Mouse (Mus musculus) kidney, embryonic 14.5 days (tissue): ENCODE measurements around the gene Scn10a. TPM values are rescaled to one million over a fixed set of nuclear protein-coding genes. Genes with fewer than 3 reads are reported as not detected.
A peak's percentile ranks its signal among the peaks of the same experiment; 100 is the strongest.

Source experiments
- ATAC-seq: fragments of 200-750 bp; cut with Nextera tagmentation; 2 replicates; pipeline ENCODE4 v1.8.0; 2017; ENCODE audit warnings: moderate number of reproducible peaks, mild to moderate bottlenecking, moderate TSS enrichment, moderate library complexity; ENCODE audit not compliant: low FRiP score, low TSS enrichment
- H3K27ac ChIP-seq: fragments of 300-500 bp; sonication (generic); 2 replicates; pipeline ENCODE4 v1.5.1; 2014; ENCODE audit warnings: low read depth, mild to moderate bottlenecking, low read length, moderate library complexity, mixed read lengths
- H3K27me3 ChIP-seq: fragments of 300-500 bp; sonication (generic); 2 replicates; pipeline ENCODE4 v1.6.1; 2014; ENCODE audit warnings: mild to moderate bottlenecking, low read length; ENCODE audit not compliant: control insufficient read depth, insufficient read depth
- H3K36me3 ChIP-seq: fragments of 300-500 bp; sonication (generic); 2 replicates; pipeline ENCODE4 v1.6.1; 2014; ENCODE audit warnings: low read length, mixed read lengths; ENCODE audit not compliant: control insufficient read depth, insufficient read depth
- H3K4me1 ChIP-seq: fragments of 300-500 bp; sonication (generic); 2 replicates; pipeline ENCODE4 v1.6.1; 2014; ENCODE audit warnings: low read length, mixed read lengths; ENCODE audit not compliant: control insufficient read depth, insufficient read depth
- H3K4me2 ChIP-seq: fragments of 300-500 bp; sonication (generic); replicated peaks from 2 replicates; pipeline ENCODE4 v1.6.1; 2014; ENCODE audit warnings: low read depth, mild to moderate bottlenecking, low read length
- H3K4me3 ChIP-seq: fragments of 300-500 bp; sonication (generic); 2 replicates; pipeline ENCODE4 v1.5.1; 2014; ENCODE audit warnings: mild to moderate bottlenecking, low read length
- H3K9ac ChIP-seq: fragments of 300-500 bp; sonication (generic); 2 replicates; pipeline ENCODE4 v1.6.1; 2014; ENCODE audit warnings: low read depth, mild to moderate bottlenecking, low read length, moderate library complexity
- H3K9me3 ChIP-seq: fragments of 300-500 bp; sonication (generic); 2 replicates; pipeline ENCODE4 v1.6.1; 2016; ENCODE audit warnings: low read length; ENCODE audit not compliant: control insufficient read depth
- WGBS: fragments of 180-500 bp; shearing (Covaris S2); extraction: QIAGEN DNeasy Blood & Tissue Kit; methylation state at CpG from one replicate; pipeline ENCODE4 v1.1.7; 2014; 5-methylcytosine and 5-hydroxymethylcytosine counted together
- polyA plus RNA-seq: library from polyadenylated mRNA; unstranded; fragments of >200 nt; fragmentation: Nextera tagmentation; extraction: Ambion mirVana; gene quantifications from 2 replicates; pipeline ENCODE4 v1.2.1, GENCODE M21; 2014

The Scn10a gene
- polyA plus RNA-seq, 1 experiment from 2014 or later = not detected

DNA sequence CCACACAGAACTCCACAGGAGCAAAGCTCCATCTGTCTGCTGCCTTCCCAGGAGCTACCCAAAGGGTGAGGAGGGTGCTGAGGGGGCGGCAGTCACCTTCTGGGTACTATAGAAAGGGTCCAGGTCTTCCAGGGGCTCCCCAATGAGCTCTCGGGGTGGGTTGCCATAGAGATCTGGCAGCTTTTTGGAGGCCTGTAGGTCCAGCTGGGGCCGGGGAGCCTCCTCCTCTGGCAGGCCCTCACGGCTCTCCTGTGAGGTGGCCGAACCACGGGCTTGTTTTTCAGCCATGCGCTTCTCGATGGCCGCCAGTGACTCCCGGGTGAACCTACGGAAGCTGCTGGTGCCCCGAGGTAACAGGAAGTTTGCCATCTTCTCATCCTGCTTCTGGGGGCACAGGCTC is 156.9 kb downstream of the Scn10a start:
- H3K4me2 ChIP-seq = no peak overlapping the region
- H3K36me3 ChIP-seq = no peaks in the 10 kb centered on the region
- peaks cover 15% of the 10 kb centered on the region for H3K4me1 ChIP-seq
- no peak overlapping the region for H3K27ac ChIP-seq
- ATAC-seq = no peak
- no peaks in the 10 kb centered on the region for H3K9me3 ChIP-seq
- H3K9ac ChIP-seq = no peak overlapping the region
- H3K27me3 ChIP-seq = peaks cover 4% of the 10 kb centered on the region; the same call in 1 of the 2 replicates
- no peak overlapping the region for H3K4me3 ChIP-seq
- 49% methylated on average over 12 of the region's 12 CpGs for WGBS

DNA sequence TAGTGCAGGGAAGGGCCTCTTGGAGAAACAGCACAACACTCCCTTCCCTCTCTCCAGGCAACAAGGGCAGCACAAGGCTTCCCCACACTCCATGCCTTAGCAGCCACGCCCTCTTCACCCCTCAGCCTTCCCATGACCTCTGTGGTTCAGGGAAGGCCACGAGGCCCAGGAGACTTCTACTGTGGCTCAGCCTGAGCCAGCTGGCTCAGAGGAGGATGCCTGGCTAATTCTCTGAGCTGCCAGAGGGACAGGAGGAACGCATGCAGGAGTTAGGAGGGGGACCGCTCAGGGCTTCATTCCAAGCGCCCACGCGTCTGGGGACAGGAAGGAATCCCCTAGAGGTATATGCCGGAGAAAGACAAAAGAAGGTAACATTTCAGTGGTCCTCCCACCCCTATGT is 157.4 kb downstream of the Scn10a start:
- Histone ChIP-seq H3K4me2 (no peak overlapping the region), H3K9ac (no peak overlapping the region), H3K27ac (0 out of 2 replicates have a peak overlapping the region, but pooled peaks have one; percentile 7), H3K36me3 (no peaks in the 10 kb centered on the region), H3K9me3 (no peaks in the 10 kb centered on the region), H3K27me3 (peaks cover 4% of the 10 kb centered on the region; the same call in 1 of the 2 replicates), H3K4me3 (no peak overlapping the region), H3K4me1 (peaks cover 15% of the 10 kb centered on the region)
- no peak for ATAC-seq
- 47% methylated on average over 8 of the region's 8 CpGs for WGBS

DNA sequence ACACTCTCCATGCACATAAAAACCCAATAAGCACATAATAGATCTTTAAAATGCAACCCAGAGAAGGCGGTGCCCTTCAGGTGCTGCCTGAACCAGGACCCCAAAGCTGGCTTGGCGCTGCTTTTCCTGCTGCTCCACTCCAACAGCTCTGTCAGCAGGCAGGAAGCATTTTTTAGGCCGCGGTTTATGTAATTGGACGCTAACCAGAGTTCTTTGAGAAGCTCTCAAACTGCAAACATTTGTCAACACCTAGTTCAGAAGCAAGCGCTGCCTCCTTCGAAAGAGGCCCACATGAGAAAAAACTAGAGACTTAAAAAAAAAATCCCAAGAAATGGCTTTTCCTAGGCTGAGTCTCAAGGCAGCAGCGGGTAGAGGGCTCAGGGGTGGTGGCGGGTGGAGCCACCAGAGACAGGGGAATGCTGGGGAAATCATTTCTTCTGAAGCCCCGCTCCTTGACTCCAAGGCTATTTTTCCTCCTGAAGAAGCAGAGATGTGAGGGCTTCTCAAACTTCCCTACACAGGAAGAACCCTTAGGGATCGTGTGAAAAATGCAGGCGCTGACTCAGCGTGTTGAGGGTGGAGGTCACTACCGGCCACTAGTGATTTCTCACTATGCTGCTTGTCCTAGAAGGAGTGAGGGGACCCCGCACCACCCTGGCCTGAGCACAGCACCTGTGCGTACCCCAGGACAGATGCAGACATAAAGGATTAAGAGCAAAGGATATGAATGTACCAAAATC is 159.4 kb downstream of the Scn10a start:
- WGBS = 71% methylated on average over 16 of the region's 16 CpGs
- Histone ChIP-seq H3K27me3 (no peaks in the 10 kb centered on the region), H3K4me2 (no peak overlapping the region), H3K36me3 (no peaks in the 10 kb centered on the region), H3K4me1 (peaks cover 9% of the 10 kb centered on the region), H3K9me3 (no peaks in the 10 kb centered on the region), H3K4me3 (no peak overlapping the region), H3K27ac (no peak overlapping the region), H3K9ac (no peak overlapping the region)
- ATAC-seq = no peak

Other genes with a start within 250 kb of the Scn10a start
- gene Scn5a, start 140.3 kb downstream of the Scn10a start, polyA plus RNA-seq = 0.03 and 0.27 TPM in 2 replicates
- gene Scn11a, start 106.1 kb upstream of the Scn10a start, polyA plus RNA-seq = 0.04 and 0.06 TPM in 2 replicates
- gene Wdr48, start 175.6 kb upstream of the Scn10a start, polyA plus RNA-seq = 41.8 and 58.4 TPM in 2 replicates
- gene Gorasp1, start 218.2 kb upstream of the Scn10a start, polyA plus RNA-seq = 17.8 and 22.1 TPM in 2 replicates
- 0.06 and 0.19 TPM in 2 replicates for gene Ttc21a, start 218.3 kb upstream of the Scn10a start, polyA plus RNA-seq